Mouse (Mus musculus): Measurements from ENCODE around the gene Chit1. TPM values are rescaled to one million over a fixed set of nuclear protein-coding genes. Genes with fewer than 3 reads are reported as not detected.

The Chit1 gene
- polyA plus RNA-seq, 1 experiment = 0.22 TPM

DNA sequence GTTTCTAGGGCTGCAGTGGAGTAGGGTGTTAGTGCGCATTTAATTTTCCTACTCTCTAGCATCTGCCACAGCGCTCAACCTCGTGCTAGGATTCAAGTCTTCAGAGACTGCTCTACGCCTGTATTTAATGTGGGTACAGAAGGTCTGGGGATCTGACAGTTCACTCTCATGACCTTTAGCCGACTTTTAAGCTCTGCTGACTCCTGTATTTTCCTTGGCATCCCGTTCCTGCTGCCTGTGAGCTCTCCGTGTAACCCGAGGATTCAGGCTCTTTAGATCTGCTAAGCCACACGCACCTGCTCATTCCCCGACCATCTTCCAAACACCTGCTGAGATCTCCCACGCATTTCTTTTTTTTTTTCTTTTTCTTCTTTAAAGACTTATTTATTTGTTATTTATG is 22.3 kb downstream of the Chit1 start:
- no peak for DNase-seq (ENCODE audit: extremely low spot score in 1 of 2, low spot score in 1 of 2)

GRCm38 (mm10) chr1:134136351-134136750 is 25.3 kb downstream of the Chit1 start:
- no peak for DNase-seq (ENCODE audit: extremely low spot score in 1 of 2, low spot score in 1 of 2)

DNA sequence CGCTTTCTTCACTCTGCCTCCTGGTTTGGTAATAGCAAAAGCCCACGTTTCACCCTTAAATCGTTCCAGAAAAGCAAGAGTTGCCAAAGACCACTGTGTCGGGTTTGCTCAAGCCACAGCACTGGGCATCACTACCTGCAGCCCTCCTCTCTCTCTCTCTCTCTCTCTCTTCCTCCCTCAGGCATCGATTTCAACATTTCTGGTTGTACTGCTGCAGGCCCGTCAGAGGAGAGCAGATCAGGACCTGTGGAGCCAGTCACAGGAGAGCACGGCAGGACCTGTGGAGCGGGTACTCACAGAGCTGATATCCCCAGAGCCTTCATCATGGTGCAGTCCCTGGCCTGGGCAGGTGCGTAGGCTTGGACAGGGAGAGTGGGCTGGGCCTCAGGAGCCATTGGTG is 27.4 kb downstream of the Chit1 start:
- DNase-seq (ENCODE audit: extremely low spot score in 1 of 2, low spot score in 1 of 2) = no peak

DNA sequence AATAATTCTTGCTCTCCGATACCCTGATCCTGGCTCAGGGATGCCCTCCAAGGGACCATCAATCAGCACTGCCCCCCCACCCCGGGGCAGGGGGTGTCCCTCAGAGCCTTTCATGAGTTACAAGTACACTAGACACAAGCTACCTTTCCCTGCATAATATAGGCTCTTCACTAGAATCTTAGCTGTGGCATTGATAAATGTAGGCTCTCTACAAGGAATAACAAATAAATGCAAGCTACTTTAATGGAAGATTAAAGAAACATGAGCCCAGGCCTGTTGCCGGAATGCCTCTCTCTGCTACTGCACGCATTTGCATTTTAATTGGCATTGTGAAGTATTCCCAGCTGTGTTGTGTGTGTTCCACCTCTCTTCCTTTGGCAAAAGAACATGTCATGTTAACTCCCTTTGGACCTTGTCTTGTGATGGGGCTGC is 31.3 kb downstream of the Chit1 start:
- no peak for DNase-seq (ENCODE audit: extremely low spot score in 1 of 2, low spot score in 1 of 2)

DNA sequence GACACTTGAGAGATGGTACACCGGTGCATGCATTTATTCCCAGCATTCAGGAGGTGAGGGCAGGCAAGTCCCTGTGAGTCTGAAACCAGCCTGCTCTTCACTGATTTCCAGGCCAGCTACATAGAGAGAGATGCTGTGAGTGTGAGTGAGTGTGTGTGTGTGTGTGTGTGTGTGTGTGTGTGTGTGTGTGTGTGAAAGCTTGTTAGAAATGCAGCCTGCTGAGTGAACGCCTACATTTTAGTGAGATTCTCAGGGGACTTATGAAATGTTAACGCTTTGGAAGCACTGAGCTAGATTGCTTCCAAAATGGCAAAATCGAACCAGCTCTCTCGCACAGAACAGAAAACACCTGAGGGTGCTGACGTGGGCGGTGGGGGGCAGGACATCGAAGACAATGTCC is 35.0 kb downstream of the Chit1 start:
- DNase-seq (ENCODE audit: extremely low spot score in 1 of 2, low spot score in 1 of 2) = peak; percentile 30 to 73

- DNase-seq (ENCODE audit: extremely low spot score in 1 of 2, low spot score in 1 of 2) = no peak
Observed at GRCm38 (mm10) chr1:134150076-134150475, 39.0 kb downstream of the Chit1 start.

- no peak for DNase-seq (ENCODE audit: extremely low spot score in 1 of 2, low spot score in 1 of 2)
Observed at GRCm38 (mm10) chr1:134150745-134151144, 39.7 kb downstream of the Chit1 start.

- peak; percentile 38 to 94 for DNase-seq (ENCODE audit: extremely low spot score in 1 of 2, low spot score in 1 of 2)
Observed at GRCm38 (mm10) chr1:134151655-134152412, 40.8 kb downstream of the Chit1 start.

DNA sequence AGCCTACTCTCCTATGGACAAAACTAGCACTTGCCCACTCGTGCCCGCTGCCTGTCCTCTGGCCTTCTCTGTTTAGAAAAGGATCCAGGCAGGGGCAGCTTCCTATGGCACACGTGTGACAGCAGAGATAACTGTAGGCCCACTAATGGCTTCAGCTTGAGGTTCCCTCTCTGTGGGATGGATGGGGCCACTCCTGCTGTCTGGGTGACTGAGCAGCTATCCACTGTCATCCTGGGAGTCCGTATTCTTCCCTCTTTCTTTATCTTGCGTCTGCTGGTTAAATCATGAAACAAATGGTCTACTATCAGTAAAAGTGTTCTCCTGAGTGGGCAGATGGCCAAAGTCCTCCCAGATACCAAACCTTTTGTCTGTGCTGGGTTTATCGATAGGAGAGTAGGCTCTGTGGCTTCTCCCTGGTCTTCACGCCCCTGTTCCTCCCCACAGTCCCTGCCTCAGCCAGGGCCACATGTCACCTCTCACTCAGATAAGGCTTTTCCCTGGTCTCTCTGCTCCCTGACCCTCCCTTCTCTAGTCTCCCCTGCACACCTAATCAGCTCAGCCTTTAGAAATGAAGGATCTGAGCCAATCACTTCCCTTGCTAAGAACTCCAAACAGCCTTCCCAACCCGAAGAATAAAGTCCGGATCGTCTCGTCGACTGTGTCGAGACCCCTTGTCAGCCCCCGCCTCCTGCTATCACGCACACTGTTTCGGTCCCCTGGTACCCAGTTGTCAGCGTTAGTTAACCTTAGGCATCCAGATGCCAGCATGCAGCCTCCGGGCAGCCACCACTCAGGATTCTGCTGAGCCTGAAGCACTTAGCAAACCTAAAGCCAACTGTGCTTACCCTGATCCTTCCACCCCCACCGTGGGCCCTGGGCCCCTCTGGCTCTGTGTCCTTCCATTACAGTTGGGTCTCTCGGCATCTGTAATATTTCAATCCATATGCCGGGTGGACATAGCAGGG is 41.9 kb downstream of the Chit1 start:
- no peak for DNase-seq (ENCODE audit: extremely low spot score in 1 of 2, low spot score in 1 of 2)

DNA sequence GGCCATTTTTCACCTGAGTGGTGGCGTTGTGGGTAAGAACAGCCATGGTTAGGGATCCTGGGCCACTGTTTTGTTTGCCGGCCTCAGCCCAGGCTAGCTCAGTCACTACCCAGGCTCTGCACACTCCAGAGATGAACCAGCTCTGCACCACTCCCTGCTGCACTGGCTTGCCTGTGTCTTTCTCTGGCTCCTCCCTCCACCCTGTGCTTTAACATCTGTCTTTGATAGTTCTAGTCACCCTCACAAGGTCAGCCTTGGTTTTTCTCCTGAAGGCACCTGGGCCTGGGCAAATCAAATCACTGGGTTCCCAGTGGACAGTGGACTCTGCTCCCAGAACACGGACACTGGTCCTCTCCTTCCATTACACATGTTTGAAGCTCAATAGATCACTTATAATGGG is 43.1 kb downstream of the Chit1 start:
- DNase-seq (ENCODE audit: extremely low spot score in 1 of 2, low spot score in 1 of 2) = no peak

- no peak for DNase-seq (ENCODE audit: extremely low spot score in 1 of 2, low spot score in 1 of 2)
Observed at GRCm38 (mm10) chr1:134154655-134155054, 43.6 kb downstream of the Chit1 start.

DNA sequence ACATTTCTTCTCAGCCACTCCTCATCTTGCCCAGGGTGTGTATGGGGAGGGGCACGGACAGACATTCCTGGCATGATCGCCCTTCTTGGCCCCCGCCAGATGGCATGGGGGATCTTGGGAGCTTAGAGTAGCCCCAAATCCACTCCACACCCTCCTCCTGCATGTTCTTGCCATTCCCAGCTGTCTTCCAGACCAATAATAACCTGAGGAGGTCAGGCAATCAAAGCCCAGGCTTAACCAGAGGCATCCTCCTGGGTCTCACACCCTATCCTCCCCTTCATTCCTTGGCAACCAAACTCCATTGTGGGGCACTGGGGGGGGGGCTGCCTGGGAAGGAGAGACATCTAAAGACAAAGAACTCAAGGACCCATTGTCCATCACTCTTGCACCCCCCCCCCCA is 49.4 kb downstream of the Chit1 start:
- no peak for DNase-seq (ENCODE audit: extremely low spot score in 1 of 2, low spot score in 1 of 2)

DNA sequence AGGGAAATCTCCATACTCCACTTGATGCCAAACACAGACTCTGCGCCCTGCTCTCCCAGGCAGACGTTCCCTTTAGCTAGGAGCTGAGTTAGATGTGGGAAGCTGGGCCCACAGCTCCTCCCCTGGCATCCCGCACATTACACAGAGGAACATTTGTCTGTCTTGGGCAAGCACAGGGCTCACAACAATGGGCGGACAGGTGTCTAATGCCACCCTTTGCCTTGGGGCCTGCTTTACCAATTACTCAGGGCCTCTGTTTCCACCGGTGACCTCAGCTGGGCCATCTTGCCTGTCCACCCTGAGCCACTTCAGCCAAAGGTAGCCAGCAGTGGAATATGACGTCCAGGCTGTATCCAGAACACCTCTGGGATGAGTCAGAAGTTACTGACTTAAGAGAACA is 50.4 kb downstream of the Chit1 start:
- DNase-seq (ENCODE audit: extremely low spot score in 1 of 2, low spot score in 1 of 2) = no peak

GRCm38 (mm10) chr1:134162510-134163225 is 51.6 kb downstream of the Chit1 start:
- no peak for DNase-seq (ENCODE audit: extremely low spot score in 1 of 2, low spot score in 1 of 2)

- DNase-seq (ENCODE audit: extremely low spot score in 1 of 2, low spot score in 1 of 2) = no peak
Observed at GRCm38 (mm10) chr1:134163476-134163875, 52.4 kb downstream of the Chit1 start.

GRCm38 (mm10) chr1:134164454-134164853 is 53.4 kb downstream of the Chit1 start:
- no peak for DNase-seq (ENCODE audit: extremely low spot score in 1 of 2, low spot score in 1 of 2)

GRCm38 (mm10) chr1:134166547-134166946 is 55.5 kb downstream of the Chit1 start:
- DNase-seq (ENCODE audit: extremely low spot score in 1 of 2, low spot score in 1 of 2) = no peak

DNA sequence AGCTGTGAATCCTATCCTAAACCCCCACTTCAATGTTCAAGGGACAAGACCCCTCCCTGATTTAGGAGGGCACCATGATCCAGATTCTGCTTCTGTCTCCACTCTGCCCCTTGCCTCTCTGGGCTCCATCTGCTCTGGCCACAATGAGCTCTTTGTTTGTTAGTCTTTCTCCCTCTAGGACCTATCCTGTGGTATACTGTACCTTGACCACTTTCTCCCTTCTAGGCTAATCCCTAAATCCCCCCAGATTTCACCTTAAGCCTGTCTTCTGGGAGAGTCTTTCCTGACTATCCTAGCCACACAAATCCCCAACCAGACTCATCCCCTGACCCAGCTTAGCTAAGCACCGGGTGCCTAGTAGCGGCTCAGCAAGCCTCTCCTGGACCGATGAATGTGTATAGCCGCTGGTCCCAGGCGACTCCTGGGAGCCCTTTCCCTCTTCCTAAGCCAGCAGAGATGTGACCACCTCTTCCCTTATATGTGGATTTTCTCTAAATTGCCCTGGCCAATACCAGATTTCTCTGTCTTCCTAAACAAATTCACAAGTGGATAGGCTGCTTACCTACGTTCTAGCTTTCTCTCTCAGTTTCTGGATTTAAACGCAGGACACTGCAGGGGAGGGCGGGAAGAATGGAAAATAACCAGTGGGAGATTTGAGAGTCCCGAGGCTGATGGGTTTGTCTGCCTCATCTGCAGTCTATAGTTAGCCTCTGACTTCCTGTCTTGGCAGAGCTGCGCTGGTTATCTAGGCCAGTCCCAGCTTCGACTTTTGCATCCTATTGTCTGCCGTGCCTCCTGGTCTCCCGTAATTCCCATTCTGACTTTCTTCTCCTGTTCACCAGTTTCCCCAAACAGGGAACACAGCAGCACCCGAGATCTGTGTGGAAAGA is 56.6 kb downstream of the Chit1 start:
- DNase-seq (ENCODE audit: extremely low spot score in 1 of 2, low spot score in 1 of 2) = peak in 1 of 2 experiments; percentile 45

DNA sequence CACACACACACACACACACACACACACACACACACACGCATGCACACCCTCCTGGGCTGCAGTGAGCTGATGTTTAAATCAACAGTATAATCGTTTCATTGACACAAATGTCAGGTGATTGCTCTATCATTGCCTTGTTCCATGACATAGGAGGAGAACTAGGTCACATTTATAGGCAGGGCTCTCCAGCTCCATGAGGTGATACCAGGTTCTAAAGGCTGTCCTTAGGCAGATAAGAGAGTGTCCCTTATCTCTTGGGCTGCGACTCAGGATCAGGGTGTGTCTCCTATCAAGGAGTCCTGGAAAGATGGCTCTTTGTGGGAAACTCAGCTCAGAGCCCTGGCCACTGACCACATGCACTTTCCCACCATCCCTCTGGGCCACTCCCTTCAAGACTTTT is 57.5 kb downstream of the Chit1 start:
- DNase-seq (ENCODE audit: extremely low spot score in 1 of 2, low spot score in 1 of 2) = no peak

All from frontal cortex, adult 2 months (tissue).